Mouse (Mus musculus) embryonic facial prominence, embryonic 10.5 days (tissue): ENCODE measurements around the gene Myo6. TPM values are rescaled to one million over a fixed set of nuclear protein-coding genes. Genes with fewer than 3 reads are reported as not detected.

ENCODE experiments used
- DNase-seq: peaks from one replicate; pipeline ENCODE4 v3.0.0-alpha.2; 2017; ENCODE audit warnings: low spot score
- H3K27ac ChIP-seq: fragments of 300-500 bp; sonication (generic); replicated peaks from 2 replicates; pipeline ENCODE4 v1.5.1; 2016; ENCODE audit warnings: mild to moderate bottlenecking
- H3K27me3 ChIP-seq: fragments of 300-500 bp; sonication (generic); replicated peaks from 2 replicates; pipeline ENCODE4 v1.6.1; 2016; ENCODE audit warnings: low read depth, mild to moderate bottlenecking; ENCODE audit not compliant: poor library complexity, severe bottlenecking
- H3K36me3 ChIP-seq: fragments of 300-500 bp; sonication (generic); replicated peaks from 2 replicates; pipeline ENCODE4 v1.6.1; 2016; ENCODE audit warnings: mild to moderate bottlenecking, moderate library complexity
- H3K4me1 ChIP-seq: fragments of 300-500 bp; sonication (generic); 2 replicates; pipeline ENCODE4 v1.6.1; 2016
- H3K4me3 ChIP-seq: fragments of 300-500 bp; sonication (generic); 2 replicates; pipeline ENCODE4 v1.5.1; 2016; ENCODE audit warnings: mild to moderate bottlenecking, moderate library complexity
- H3K9me3 ChIP-seq: fragments of 300-500 bp; sonication (generic); 2 replicates; pipeline ENCODE4 v1.6.1; 2016; ENCODE audit warnings: mild to moderate bottlenecking
- WGBS: fragments of 180-500 bp; shearing (Covaris S2); methylation state at CpG from one replicate; pipeline ENCODE4 v1.1.7; 2016; 5-methylcytosine and 5-hydroxymethylcytosine counted together
- polyA plus RNA-seq: library from polyadenylated mRNA; unstranded; fragments of >200 nt; fragmentation: Nextera tagmentation; extraction: Ambion mirVana; gene quantifications from 2 replicates; pipeline ENCODE4 v1.2.1, GENCODE M21; 2016

Gene Myo6
- polyA plus RNA-seq, 1 experiment from 2014 or later: 10.7 TPM

DNA sequence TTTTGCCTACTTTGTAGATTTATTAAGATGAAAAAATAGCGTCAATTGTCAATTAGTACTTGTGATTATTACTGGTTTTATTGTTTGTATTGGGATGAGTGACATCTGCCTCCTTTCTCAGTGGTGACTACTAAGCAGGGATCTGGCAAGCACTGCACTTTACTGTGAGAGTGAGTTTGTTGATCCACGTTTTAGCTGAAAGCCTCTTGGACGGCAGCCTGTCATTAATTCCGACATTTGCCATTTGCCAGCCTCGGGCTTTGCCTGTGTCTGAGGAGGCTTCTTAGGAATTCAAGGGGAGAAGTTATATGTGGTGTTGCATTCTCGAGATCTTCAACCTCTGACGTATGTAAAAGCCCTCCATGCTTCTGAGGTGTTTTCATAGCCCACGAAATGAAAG, 168.6 kb downstream of the Myo6 start:
- Histone ChIP-seq H3K4me3 (no peak overlapping the region), H3K27me3 (peaks cover 8% of the 10 kb centered on the region; the same call in 1 of the 2 replicates), H3K27ac (no peak overlapping the region), H3K36me3 (no peaks in the 10 kb centered on the region), H3K4me1 (peaks cover 10% of the 10 kb centered on the region; the same call in 1 of the 2 replicates), H3K9me3 (no peaks in the 10 kb centered on the region)
- 59% methylated on average over 8 of the region's 8 CpGs for WGBS
- no peak for DNase-seq

DNA sequence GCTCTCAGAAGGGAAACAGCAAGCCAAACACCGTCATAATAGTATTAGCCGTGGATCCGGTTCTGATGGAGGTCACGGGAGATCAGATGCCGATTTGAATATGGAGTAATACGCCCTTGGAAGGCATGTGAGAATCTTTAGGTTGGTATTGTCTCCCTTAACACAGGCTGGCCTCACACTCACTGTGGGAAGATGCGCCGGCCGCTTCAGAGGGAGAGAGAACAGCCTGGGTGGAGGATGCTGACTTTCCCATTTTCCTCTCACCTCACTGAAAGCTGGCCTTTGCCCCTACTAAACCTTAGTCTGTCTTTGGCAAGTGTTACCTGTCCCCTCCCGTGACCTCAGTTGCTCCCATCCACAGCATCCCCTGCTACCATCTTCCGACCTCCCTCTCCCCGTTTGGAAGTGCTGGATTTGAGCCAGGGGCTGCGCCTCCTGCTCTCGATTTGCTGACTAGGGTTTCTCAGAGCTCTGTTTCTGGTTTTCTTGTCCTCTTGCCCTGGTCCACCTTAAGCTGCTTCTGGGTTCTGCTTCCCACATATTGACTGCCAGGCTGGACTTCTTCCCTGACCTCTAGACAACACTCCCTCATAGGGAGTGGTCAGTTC, 169.3 kb downstream of the Myo6 start:
- DNase-seq: no peak
- 74% methylated on average over 14 of the region's 14 CpGs for WGBS
- no peak overlapping the region for H3K27ac ChIP-seq

DNA sequence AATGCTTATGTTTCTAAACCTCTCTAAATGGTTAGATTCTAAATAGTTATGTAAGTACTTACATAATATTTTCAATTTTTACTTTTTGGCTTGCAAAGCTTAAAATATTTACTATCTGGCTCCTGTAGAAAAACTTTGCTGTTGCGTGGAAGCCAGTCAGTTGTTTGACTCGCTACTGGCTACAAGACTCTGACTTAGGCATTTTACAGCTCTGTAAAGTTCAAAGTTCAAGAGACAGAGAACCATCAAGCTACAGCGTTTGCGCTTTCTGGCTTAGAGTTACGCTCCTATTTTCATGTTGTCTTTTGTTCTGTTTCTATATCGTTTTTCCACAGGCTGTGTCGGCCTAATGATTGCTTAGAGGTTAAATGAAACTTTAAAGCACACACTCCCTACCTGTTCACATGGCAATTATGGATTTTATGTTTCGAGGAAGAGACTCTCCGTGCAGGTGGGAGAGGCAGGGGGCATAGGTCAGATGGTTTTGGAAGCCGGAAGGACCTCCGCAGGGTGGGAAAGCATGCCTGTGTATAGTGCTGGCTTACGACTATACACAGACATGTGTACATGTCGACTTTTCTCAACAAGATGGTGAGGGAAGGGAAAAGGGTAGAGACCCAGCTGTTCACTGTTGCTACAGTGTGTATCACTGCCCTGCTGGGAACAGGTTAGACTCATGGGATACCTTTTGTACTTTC, 171.0 kb downstream of the Myo6 start:
- no peaks in the 10 kb centered on the region for H3K36me3 ChIP-seq

More for the DNA sequence above, 169.3 kb downstream of the Myo6 start:
- H3K9me3 ChIP-seq: no peaks in the 10 kb centered on the region
- no peaks in the 10 kb centered on the region for H3K36me3 ChIP-seq
- H3K4me1 ChIP-seq: peaks cover 10% of the 10 kb centered on the region; the same call in 1 of the 2 replicates
- peaks cover 8% of the 10 kb centered on the region; the same call in 1 of the 2 replicates for H3K27me3 ChIP-seq
- H3K4me3 ChIP-seq: no peak overlapping the region

DNA sequence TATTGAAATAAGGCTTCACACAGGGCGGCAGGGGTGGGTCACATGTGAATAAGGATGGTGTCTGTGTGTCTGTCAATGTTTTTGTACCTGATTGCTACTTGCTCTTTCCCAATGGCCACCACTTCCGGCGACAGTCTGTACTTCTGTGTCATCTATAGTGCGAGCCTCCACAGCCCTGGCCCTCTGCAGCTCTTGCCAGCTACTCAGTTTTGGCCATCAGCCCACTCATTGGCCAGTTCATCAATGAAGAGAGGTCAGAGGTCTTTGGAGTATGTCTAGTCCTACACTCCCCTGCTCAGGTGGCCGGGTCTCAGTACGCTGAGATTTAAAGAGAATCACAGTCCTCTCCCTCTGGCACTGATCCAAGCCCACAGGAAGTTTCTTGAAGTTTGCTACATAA, 173.2 kb downstream of the Myo6 start:
- 89% methylated on average over 6 of the region's 6 CpGs for WGBS

More for the DNA sequence above, 171.0 kb downstream of the Myo6 start:
- Histone ChIP-seq H3K27ac (no peak overlapping the region), H3K27me3 (peaks cover 8% of the 10 kb centered on the region; the same call in 1 of the 2 replicates), H3K4me3 (no peak overlapping the region), H3K4me1 (peaks cover 10% of the 10 kb centered on the region; the same call in 1 of the 2 replicates), H3K9me3 (no peaks in the 10 kb centered on the region)
- no peak for DNase-seq
- 86% methylated on average over 13 of the region's 13 CpGs for WGBS

DNA sequence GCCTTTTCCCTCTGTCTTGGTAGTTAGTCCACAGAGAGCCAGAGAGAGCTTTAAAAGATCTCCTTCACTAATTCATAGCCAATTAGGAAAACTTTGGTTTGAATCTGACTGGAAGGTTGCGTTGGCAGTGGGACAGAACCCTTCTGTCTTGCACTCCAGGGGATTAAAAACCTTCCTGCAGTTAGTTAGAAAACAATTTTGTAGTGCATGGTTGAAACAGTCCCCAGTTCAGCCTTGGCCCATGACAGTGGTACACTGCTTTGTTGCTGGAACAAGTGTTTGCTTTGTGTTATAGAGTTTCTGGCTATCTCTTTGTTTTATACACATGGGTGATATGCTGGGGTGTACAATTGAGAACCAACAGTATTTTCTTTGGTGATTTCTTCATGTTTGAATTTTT, 176.1 kb downstream of the Myo6 start:
- 53% methylated on average over 1 of the region's 1 CpGs for WGBS
- no peak overlapping the region for H3K27ac ChIP-seq
- no peaks in the 10 kb centered on the region for H3K36me3 ChIP-seq
- no peak overlapping the region for H3K4me3 ChIP-seq
- no peaks in the 10 kb centered on the region for H3K9me3 ChIP-seq
- no peaks in the 10 kb centered on the region for H3K27me3 ChIP-seq
- H3K4me1 ChIP-seq: no peaks in the 10 kb centered on the region
- no peak for DNase-seq

More for the DNA sequence above, 173.2 kb downstream of the Myo6 start:
- DNase-seq: no peak
- 0 out of 2 replicates have a peak, but pooled peaks cover 2% of the 10 kb centered on the region for H3K4me1 ChIP-seq
- peaks cover 3% of the 10 kb centered on the region; the same call in 1 of the 2 replicates for H3K27me3 ChIP-seq
- no peak overlapping the region for H3K27ac ChIP-seq
- no peaks in the 10 kb centered on the region for H3K36me3 ChIP-seq
- no peaks in the 10 kb centered on the region for H3K9me3 ChIP-seq
- no peak overlapping the region for H3K4me3 ChIP-seq

DNA sequence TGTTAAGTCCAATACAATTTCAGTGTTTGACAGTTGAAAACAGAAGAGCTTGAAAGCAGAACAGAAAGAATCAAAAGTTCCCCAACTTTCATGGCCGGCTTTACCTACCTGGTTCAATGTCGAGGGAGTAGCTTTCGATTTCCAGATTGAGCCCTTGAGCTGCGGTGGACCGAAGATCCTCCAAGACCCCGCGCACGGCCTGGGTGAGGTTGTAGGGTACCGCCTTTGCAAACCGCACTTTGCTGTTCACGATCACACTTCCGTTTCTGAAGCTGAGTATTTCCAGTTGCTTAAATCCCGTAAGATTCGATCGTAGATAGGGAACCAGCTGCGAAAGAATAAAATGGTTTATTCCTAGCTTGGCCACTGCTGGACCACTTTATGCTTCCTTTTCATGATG, 176.9 kb downstream of the Myo6 start:
- DNase-seq: no peak
- H3K4me1 ChIP-seq: no peaks in the 10 kb centered on the region
- H3K27ac ChIP-seq: no peak overlapping the region
- no peak overlapping the region for H3K4me3 ChIP-seq
- H3K36me3 ChIP-seq: no peaks in the 10 kb centered on the region
- WGBS: 96% methylated on average over 16 of the region's 16 CpGs
- H3K27me3 ChIP-seq: no peaks in the 10 kb centered on the region
- H3K9me3 ChIP-seq: no peaks in the 10 kb centered on the region

DNA sequence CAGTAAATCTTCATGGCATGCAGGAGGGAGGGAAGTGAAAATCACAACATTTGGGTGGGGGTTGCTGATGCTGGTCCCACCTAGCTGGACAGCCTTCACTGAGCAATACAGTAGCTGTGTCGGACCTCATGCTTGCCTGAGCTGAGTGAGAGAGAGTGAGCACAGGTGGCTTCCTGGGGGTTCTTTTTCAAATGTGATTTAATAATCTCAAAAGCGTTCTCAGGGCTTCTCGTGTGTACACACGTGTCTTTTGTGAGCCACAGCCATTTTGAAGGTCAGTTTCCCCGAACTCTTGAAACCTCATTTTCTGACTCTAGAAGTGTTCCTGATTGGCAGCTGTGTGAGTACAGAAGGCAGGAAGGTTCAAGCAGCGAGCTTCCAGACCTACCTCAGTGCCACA, 177.7 kb downstream of the Myo6 start:
- H3K36me3 ChIP-seq: no peaks in the 10 kb centered on the region
- WGBS: 88% methylated on average over 6 of the region's 6 CpGs

DNA sequence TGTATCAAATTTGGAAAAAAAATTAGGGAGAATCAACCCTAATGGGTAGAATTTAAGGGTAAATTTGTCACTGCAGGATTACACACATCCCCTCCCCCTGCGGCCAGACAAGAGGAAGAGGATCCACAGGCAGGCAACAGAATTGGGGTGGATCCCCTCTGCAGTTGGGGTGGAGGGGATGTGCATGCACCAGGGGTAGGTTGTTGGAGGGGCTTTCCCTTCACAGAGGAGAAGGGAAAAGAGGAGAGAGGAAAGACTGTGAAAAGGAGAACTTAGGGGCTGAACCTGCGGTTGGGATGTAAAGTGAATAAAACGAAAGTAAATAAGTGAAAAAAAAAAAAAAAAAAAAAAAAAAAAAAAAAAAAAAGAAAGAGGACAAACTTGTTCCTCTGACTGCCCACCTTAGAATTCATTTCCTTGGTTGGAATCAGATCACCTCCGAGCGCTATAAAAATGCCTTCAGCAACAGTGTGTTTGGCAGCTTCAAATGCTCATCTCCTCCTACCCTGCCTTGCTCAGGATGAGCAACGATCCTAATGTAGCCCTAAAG, 179.7 kb downstream of the Myo6 start:
- no peak for DNase-seq
- H3K9me3 ChIP-seq: no peaks in the 10 kb centered on the region
- no peaks in the 10 kb centered on the region for H3K27me3 ChIP-seq
- no peaks in the 10 kb centered on the region for H3K36me3 ChIP-seq
- WGBS: 92% methylated on average over 6 of the region's 6 CpGs
- no peak overlapping the region for H3K4me3 ChIP-seq
- no peak overlapping the region for H3K27ac ChIP-seq
- H3K4me1 ChIP-seq: no peaks in the 10 kb centered on the region

More for the DNA sequence above, 177.7 kb downstream of the Myo6 start:
- no peaks in the 10 kb centered on the region for H3K27me3 ChIP-seq
- no peak overlapping the region for H3K4me3 ChIP-seq
- H3K9me3 ChIP-seq: no peaks in the 10 kb centered on the region
- DNase-seq: no peak
- H3K27ac ChIP-seq: no peak overlapping the region
- no peaks in the 10 kb centered on the region for H3K4me1 ChIP-seq

DNA sequence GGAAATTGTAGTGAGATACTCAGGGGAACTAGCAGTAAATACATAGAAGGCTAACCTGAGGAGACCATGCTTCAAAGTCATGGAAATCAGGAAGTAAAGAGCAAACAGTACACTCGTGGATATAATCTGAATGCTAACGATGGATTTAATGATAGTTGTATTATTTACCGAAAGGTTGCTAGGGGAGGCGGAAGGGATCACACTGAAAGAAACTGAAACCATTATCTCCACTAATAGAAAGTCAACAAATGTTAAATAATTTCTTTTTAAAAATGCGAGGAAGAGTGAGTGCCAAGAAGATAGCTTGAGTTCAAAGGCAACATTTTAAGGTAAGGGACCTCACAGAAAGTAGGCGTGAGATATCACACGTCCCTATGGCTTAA, 186.5 kb downstream of the Myo6 start:
- WGBS: 66% methylated on average over 7 of the region's 7 CpGs

DNA sequence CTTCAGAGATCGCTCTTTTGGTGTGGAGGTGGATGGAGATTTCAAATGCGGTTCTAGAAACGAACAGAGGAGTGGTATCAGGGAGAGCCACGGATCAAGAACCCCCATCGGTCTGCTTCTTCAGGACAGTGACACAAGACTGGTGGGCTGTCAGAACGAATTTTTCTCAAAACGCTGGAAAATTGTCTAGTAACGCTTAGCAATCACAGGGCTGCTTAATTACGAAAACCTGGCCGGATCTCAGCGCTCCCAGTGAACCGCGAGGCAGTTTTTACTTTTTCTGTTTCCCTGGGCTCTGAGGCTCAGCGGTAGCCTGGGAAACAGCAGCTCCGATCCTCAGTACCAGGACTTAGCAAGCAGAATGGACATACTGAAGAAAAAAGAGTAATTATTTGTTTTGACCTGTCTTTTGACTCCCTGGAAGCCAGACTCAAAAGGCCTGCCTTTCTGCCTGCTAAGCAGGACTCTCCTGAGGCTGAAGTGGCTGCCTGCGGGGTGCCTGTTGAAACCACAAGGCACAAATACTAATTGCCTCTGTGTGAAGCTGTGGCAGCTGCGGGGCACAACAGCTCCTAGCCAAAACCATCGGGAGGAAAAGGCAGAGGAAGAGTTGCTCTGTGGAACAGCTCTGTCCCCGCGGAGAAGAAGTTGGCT, 187.0 kb downstream of the Myo6 start:
- H3K4me3 ChIP-seq: peak overlapping the region; percentile 25
- 25% methylated on average over 20 of the region's 20 CpGs for WGBS
- H3K27ac ChIP-seq: no peak overlapping the region
- peaks cover 14% of the 10 kb centered on the region for H3K4me1 ChIP-seq
- peak; percentile 47 for DNase-seq
- H3K9me3 ChIP-seq: no peaks in the 10 kb centered on the region
- no peaks in the 10 kb centered on the region for H3K36me3 ChIP-seq
- no peaks in the 10 kb centered on the region for H3K27me3 ChIP-seq

More for the DNA sequence above, 186.5 kb downstream of the Myo6 start:
- H3K36me3 ChIP-seq: no peaks in the 10 kb centered on the region
- H3K4me3 ChIP-seq: peak overlapping the region; percentile 25
- DNase-seq: no peak
- no peaks in the 10 kb centered on the region for H3K9me3 ChIP-seq
- H3K4me1 ChIP-seq: peaks cover 14% of the 10 kb centered on the region
- no peaks in the 10 kb centered on the region for H3K27me3 ChIP-seq
- H3K27ac ChIP-seq: no peak overlapping the region

DNA sequence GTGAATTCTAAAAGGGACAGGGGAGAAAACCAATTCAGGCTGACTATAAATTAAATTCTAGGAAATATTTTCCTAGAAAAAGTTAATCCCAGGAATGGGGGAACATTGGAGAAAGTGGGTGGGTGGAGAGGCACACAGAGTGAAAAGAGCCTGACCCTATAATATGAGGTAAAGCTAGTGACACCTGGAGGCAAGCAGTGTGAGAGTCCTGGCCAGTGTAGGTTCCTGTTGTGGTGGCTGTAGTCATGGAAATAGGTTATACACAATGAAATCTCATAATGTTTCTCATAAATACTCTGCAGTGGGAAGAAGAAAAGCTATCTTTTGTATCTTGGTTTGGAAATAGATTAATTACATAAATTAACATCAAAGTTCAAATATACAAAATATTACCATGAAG, 195.2 kb downstream of the Myo6 start:
- Histone ChIP-seq H3K9me3 (no peaks in the 10 kb centered on the region), H3K36me3 (no peaks in the 10 kb centered on the region), H3K4me1 (no peaks in the 10 kb centered on the region), H3K27ac (no peak overlapping the region), H3K27me3 (no peaks in the 10 kb centered on the region), H3K4me3 (no peak overlapping the region)
- no peak for DNase-seq
